Mouse (Mus musculus): ENCODE results near the gene Ces1b.

The Ces1b gene

GRCm38 (mm10) chr8:93010286-93010685 lies 69.5 kb downstream of the Ces1b start:
- peak; percentile 32 for DNase-seq (ENCODE audit: low spot score)
